Mouse (Mus musculus) thymus, postnatal 10 days (tissue): ENCODE measurements around the gene Trmt112.
"Not testable (repeated sequence)": the region's sequence is repeated elsewhere in the genome, so short reads cannot be mapped to it uniquely, and the experiment has no call there.

ENCODE experiments used
- DNase-seq, 2 experiments: peaks; one replicate each; pipeline ENCODE4 v3.0.0; 2021; ENCODE audit warnings: low spot score in 2 of 2

Gene Trmt112

GRCm38 (mm10) chr19:6909507-6910289 lies at the start of gene Trmt112, which contains the start of gene Prdx5:
Trmt112 (plus strand) TSS chr19:6909698.
Prdx5 (minus strand) TSS chr19:6910106.
- peak; percentile 87 to 91 for DNase-seq

- DNase-seq, result no peak
Observed at GRCm38 (mm10) chr19:6859971-6860370, 49.5 kb upstream of the Trmt112 start.

GRCm38 (mm10) chr19:6860706-6861105 lies 48.8 kb upstream of the Trmt112 start:
- no peak for DNase-seq

GRCm38 (mm10) chr19:6861451-6861850 lies 48.0 kb upstream of the Trmt112 start:
- no peak for DNase-seq

GRCm38 (mm10) chr19:6869355-6869754 lies 40.1 kb upstream of the Trmt112 start:
- DNase-seq, result peak; percentile 49 to 63

GRCm38 (mm10) chr19:6871574-6872271 lies 37.8 kb upstream of the Trmt112 start:
- DNase-seq, result peak; percentile 67 to 72

GRCm38 (mm10) chr19:6872701-6873100 lies 36.8 kb upstream of the Trmt112 start:
- DNase-seq, result no peak

- DNase-seq, result no peak
Observed at GRCm38 (mm10) chr19:6874257-6874656, 35.2 kb upstream of the Trmt112 start.

GRCm38 (mm10) chr19:6875834-6876233 lies 33.7 kb upstream of the Trmt112 start:
- no peak for DNase-seq

GRCm38 (mm10) chr19:6876799-6877198 lies 32.7 kb upstream of the Trmt112 start:
- no peak for DNase-seq

GRCm38 (mm10) chr19:6877965-6878364 lies 31.5 kb upstream of the Trmt112 start:
- no peak for DNase-seq

GRCm38 (mm10) chr19:6892512-6892911 lies 17.0 kb upstream of the Trmt112 start:
- no peak for DNase-seq

- no peak for DNase-seq
Observed at GRCm38 (mm10) chr19:6893731-6894451, 15.6 kb upstream of the Trmt112 start.

GRCm38 (mm10) chr19:6895608-6896305 lies 13.7 kb upstream of the Trmt112 start:
- DNase-seq, result not testable (repeated sequence)

- DNase-seq, result no peak
Observed at GRCm38 (mm10) chr19:6899641-6900040, 9.9 kb upstream of the Trmt112 start.

- no peak for DNase-seq
Observed at GRCm38 (mm10) chr19:6903031-6903430, 6.5 kb upstream of the Trmt112 start.

- no peak for DNase-seq
Observed at GRCm38 (mm10) chr19:6904846-6905245, 4.7 kb upstream of the Trmt112 start.

GRCm38 (mm10) chr19:6905498-6906159 lies 3.9 kb upstream of the Trmt112 start:
- DNase-seq, result no peak

- no peak for DNase-seq
Observed at GRCm38 (mm10) chr19:6906199-6906598, 3.3 kb upstream of the Trmt112 start.

- no peak for DNase-seq
Observed at GRCm38 (mm10) chr19:6907094-6907493, 2.4 kb upstream of the Trmt112 start.
